Mouse (Mus musculus): ENCODE measurements around the gene Nipal1. TPM values are rescaled to one million over a fixed set of nuclear protein-coding genes. Genes with fewer than 3 reads are reported as not detected.

Nipal1 gene
- polyA plus RNA-seq, 2 experiments = 2.4 to 16.5 TPM

- no peaks in the 10 kb centered on the region for H3K9me3 ChIP-seq (ENCODE audit: control insufficient read depth, low read length)
- DNase-seq (ENCODE audit: low spot score) (no peak), ATAC-seq (ENCODE audit: low FRiP score, low read depth) (no peak)
- H3K4me2 ChIP-seq (replicated peaks; ENCODE audit: low read depth, low read length, severe bottlenecking) = no peak overlapping the region
- peaks cover 8% of the 10 kb centered on the region for H3K4me1 ChIP-seq (ENCODE audit: control insufficient read depth, insufficient read depth, low read length)
- H3K4me3 ChIP-seq (replicated peaks; ENCODE audit: low read length) = no peak overlapping the region
- no peak for TF ChIP-seq POLR2A (IDR thresholded peaks at IDR 0.05; ENCODE audit: borderline replicate concordance, extremely low read depth, insufficient read depth, insufficient read length)
- no peaks in the 10 kb centered on the region for H3K27me3 ChIP-seq (ENCODE audit: control insufficient read depth, insufficient read depth, low read length)
- no peaks in the 10 kb centered on the region for H3K36me3 ChIP-seq (ENCODE audit: control insufficient read depth, insufficient read depth, low read length)
- no peak overlapping the region for H3K9ac ChIP-seq (ENCODE audit: low read depth, low read length, severe bottlenecking)
- WGBS = 61% methylated on average over 10 of the region's 10 CpGs
- H3K27ac ChIP-seq (replicated peaks; ENCODE audit: low read depth, low read length) = no peak overlapping the region
These were observed 5.6 kb downstream of the Nipal1 start for GRCm38 (mm10) chr5:72653068-72653674.

GRCm38 (mm10) chr5:72656270-72656791, 8.7 kb downstream of the Nipal1 start:
- no peaks in the 10 kb centered on the region for H3K36me3 ChIP-seq (ENCODE audit: control insufficient read depth, insufficient read depth, low read length)
- no peak overlapping the region for H3K27ac ChIP-seq (replicated peaks; ENCODE audit: low read depth, low read length)
- H3K4me3 ChIP-seq (replicated peaks; ENCODE audit: low read length) = no peak overlapping the region
- no peaks in the 10 kb centered on the region for H3K9me3 ChIP-seq (ENCODE audit: control insufficient read depth, low read length)
- ATAC-seq (ENCODE audit: low FRiP score, low read depth) (no peak), DNase-seq (ENCODE audit: low spot score) (no peak)
- no peak for TF ChIP-seq POLR2A (IDR thresholded peaks at IDR 0.05; ENCODE audit: borderline replicate concordance, extremely low read depth, insufficient read depth, insufficient read length)
- H3K4me1 ChIP-seq (ENCODE audit: control insufficient read depth, insufficient read depth, low read length) = peaks cover 8% of the 10 kb centered on the region
- WGBS = 16% methylated on average over 7 of the region's 7 CpGs
- H3K9ac ChIP-seq (ENCODE audit: low read depth, low read length, severe bottlenecking) = no peak overlapping the region
- no peak overlapping the region for H3K4me2 ChIP-seq (replicated peaks; ENCODE audit: low read depth, low read length, severe bottlenecking)
- no peaks in the 10 kb centered on the region for H3K27me3 ChIP-seq (ENCODE audit: control insufficient read depth, insufficient read depth, low read length)

- ATAC-seq (ENCODE audit: low FRiP score, low read depth) (no peak), DNase-seq (ENCODE audit: low spot score) (no peak)
- TF ChIP-seq POLR2A (IDR thresholded peaks at IDR 0.05; ENCODE audit: borderline replicate concordance, extremely low read depth, insufficient read depth, insufficient read length) = no peak
- Histone ChIP-seq H3K27ac (replicated peaks; ENCODE audit: low read depth, low read length) (no peak overlapping the region), H3K9me3 (ENCODE audit: control insufficient read depth, low read length) (no peaks in the 10 kb centered on the region), H3K4me3 (replicated peaks; ENCODE audit: low read length) (no peak overlapping the region), H3K4me2 (replicated peaks; ENCODE audit: low read depth, low read length, severe bottlenecking) (no peak overlapping the region), H3K27me3 (ENCODE audit: control insufficient read depth, insufficient read depth, low read length) (no peaks in the 10 kb centered on the region), H3K36me3 (ENCODE audit: control insufficient read depth, insufficient read depth, low read length) (no peaks in the 10 kb centered on the region), H3K9ac (ENCODE audit: low read depth, low read length, severe bottlenecking) (no peak overlapping the region), H3K4me1 (ENCODE audit: control insufficient read depth, insufficient read depth, low read length) (peaks cover 8% of the 10 kb centered on the region)
- 89% methylated on average over 13 of the region's 13 CpGs for WGBS
These were observed 10.8 kb downstream of the Nipal1 start for GRCm38 (mm10) chr5:72658375-72658774.

- no peaks in the 10 kb centered on the region for H3K36me3 ChIP-seq (ENCODE audit: control insufficient read depth, insufficient read depth, low read length)
- no peak overlapping the region for H3K27ac ChIP-seq (replicated peaks; ENCODE audit: low read depth, low read length)
- no peak overlapping the region for H3K4me2 ChIP-seq (replicated peaks; ENCODE audit: low read depth, low read length, severe bottlenecking)
- no peaks in the 10 kb centered on the region for H3K27me3 ChIP-seq (ENCODE audit: control insufficient read depth, insufficient read depth, low read length)
- no peak for ATAC-seq (ENCODE audit: low FRiP score, low read depth)
- no peak for DNase-seq (ENCODE audit: low spot score)
- no peak for TF ChIP-seq POLR2A (IDR thresholded peaks at IDR 0.05; ENCODE audit: borderline replicate concordance, extremely low read depth, insufficient read depth, insufficient read length)
- WGBS = 82% methylated on average over 6 of the region's 6 CpGs
- no peaks in the 10 kb centered on the region for H3K9me3 ChIP-seq (ENCODE audit: control insufficient read depth, low read length)
- no peak overlapping the region for H3K9ac ChIP-seq (ENCODE audit: low read depth, low read length, severe bottlenecking)
- no peak overlapping the region for H3K4me3 ChIP-seq (replicated peaks; ENCODE audit: low read length)
- peaks cover 6% of the 10 kb centered on the region for H3K4me1 ChIP-seq (ENCODE audit: control insufficient read depth, insufficient read depth, low read length)
These were observed 13.6 kb downstream of the Nipal1 start for GRCm38 (mm10) chr5:72661051-72661781.

GRCm38 (mm10) chr5:72664126-72664525, 16.5 kb downstream of the Nipal1 start:
- Histone ChIP-seq H3K9ac (ENCODE audit: low read depth, low read length, severe bottlenecking) (no peak overlapping the region), H3K4me2 (replicated peaks; ENCODE audit: low read depth, low read length, severe bottlenecking) (no peak overlapping the region), H3K27ac (replicated peaks; ENCODE audit: low read depth, low read length) (no peak overlapping the region), H3K27me3 (ENCODE audit: control insufficient read depth, insufficient read depth, low read length) (no peaks in the 10 kb centered on the region), H3K4me3 (replicated peaks; ENCODE audit: low read length) (no peak overlapping the region), H3K9me3 (ENCODE audit: control insufficient read depth, low read length) (no peaks in the 10 kb centered on the region), H3K36me3 (ENCODE audit: control insufficient read depth, insufficient read depth, low read length) (no peaks in the 10 kb centered on the region), H3K4me1 (ENCODE audit: control insufficient read depth, insufficient read depth, low read length) (no peaks in the 10 kb centered on the region)
- no peak for ATAC-seq (ENCODE audit: low FRiP score, low read depth)
- no peak for TF ChIP-seq POLR2A (IDR thresholded peaks at IDR 0.05; ENCODE audit: borderline replicate concordance, extremely low read depth, insufficient read depth, insufficient read length)
- 89% methylated on average over 5 of the region's 5 CpGs for WGBS
- no peak for DNase-seq (ENCODE audit: low spot score)
